Mouse (Mus musculus) retina, embryonic 14.5 days (tissue): ENCODE measurements around the gene Bicral.

ENCODE experiments used
- DNase-seq: peaks from one replicate; pipeline ENCODE4 v3.0.0-alpha.2; 2015; ENCODE audit warnings: low spot score

Bicral gene

DNA sequence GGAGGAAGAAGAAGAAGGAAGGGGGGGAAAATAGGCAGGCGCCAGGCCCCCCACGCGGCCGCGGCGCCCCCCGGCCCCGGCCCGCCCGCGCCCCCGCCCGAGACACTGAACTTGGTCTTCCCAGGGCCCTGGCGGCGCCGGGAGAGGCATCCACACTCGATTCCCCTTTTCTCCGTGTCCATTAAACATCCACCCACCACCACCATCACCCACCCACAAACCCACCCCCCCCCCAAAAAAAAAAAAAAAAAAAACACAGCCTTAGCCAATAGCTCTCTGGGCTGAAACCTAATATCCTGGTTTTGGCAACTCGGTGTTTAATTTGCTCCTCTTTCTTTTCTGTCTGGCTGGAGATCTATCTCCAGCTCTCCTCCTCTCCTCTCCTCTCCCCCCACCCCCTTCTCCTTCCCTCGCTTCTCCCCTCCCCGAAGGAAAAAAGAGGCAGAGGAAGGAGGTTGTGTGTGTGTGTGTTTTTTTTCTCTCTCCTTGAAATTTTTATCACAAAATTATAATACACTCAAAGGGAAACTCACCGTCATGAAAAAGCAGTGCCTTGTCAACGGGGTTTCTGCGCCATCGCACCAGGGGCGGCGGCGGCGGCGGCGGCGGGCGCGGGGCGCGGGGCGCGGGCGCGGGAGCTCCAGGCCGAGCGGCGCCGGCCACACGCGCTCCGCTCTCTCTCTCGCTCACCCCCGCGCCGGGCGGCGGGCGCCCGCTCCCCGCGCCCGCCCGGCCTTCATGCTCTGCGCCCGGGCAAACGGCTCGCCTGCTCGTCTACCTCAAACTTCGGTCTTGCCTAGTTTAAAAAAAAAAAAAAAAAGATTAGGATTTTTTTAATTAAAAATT is at the start of gene Bicral:
TSS of gene Bicral (minus strand) at position 580 of the 846 bp plus-strand sequence.
- peak; percentile 76 for DNase-seq

- peak; percentile 92 for DNase-seq
Observed at GRCm38 (mm10) chr17:46903876-46904490, 45.7 kb upstream of the Bicral start.

DNA sequence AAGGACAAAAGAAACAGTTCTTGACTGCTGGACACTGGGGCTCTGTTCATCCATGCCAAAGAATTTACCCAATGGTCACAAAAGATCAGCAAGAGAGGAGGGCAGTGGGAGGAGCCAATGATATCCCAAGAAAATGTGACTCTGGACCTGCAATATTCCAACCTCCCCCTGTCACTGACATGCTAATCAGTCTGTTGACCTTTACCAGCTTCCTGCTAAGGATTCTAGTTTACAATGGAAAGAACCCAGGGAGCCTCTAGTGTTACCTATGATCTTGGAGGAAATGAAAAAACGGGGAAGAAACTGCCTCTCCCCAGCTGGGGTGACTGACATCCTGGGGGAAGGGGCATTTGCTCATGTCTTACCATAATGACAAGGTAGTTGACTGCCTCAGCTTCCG is 42.7 kb upstream of the Bicral start:
- DNase-seq, result no peak

DNA sequence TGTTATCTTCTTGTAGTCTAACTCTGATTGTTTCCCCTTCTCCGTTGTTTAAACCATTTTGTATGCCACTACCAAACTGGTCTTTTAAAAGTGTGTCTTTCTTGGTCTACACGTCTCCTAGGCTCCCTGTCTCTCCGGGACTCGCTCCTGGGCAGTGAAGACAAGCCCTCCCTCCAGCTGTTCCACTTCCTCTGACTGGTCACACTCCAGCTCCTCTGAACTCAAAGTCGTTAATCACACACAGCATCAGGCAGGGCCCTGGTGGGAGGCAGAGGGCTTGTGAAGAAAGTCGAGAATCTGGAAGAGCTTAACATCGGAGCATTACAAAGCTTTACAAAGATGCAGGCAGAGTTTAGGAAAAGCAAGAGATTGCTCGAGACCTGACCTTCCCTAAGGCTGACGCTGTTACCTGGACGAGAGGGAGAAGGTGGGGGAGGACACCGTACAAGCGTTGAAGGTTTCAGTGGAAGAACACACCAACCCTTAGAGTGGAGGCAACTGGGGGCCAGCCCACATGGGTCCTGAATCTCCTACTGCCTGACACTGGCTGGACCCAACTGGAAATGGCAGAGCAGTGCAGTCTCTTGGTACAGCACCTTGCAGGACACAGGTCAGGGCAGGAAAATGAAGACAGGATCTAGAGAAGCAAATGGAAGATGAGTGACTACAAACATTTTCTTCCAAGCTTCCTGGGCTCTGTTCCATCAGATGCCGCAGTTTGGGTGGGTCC is 39.1 kb upstream of the Bicral start:
- no peak for DNase-seq

DNA sequence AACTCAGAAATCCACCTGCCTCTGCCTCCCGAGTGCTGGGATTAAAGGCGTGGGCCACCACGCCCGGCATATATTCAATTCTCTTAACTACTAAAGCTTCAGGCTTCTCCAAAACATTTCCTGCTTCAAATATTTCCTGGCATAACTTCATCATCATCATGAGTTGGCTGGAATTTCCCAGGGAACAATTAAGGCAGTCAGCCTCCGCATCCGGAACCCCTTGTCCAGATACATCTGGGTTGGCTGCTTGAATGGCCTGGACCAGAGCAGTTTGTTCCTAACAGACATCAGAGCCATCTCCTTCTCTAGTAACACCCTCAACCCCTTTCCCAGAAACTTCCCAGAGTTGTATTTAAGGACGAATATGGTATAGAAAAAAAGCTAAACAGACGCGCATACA is 37.1 kb upstream of the Bicral start:
- no peak for DNase-seq

DNA sequence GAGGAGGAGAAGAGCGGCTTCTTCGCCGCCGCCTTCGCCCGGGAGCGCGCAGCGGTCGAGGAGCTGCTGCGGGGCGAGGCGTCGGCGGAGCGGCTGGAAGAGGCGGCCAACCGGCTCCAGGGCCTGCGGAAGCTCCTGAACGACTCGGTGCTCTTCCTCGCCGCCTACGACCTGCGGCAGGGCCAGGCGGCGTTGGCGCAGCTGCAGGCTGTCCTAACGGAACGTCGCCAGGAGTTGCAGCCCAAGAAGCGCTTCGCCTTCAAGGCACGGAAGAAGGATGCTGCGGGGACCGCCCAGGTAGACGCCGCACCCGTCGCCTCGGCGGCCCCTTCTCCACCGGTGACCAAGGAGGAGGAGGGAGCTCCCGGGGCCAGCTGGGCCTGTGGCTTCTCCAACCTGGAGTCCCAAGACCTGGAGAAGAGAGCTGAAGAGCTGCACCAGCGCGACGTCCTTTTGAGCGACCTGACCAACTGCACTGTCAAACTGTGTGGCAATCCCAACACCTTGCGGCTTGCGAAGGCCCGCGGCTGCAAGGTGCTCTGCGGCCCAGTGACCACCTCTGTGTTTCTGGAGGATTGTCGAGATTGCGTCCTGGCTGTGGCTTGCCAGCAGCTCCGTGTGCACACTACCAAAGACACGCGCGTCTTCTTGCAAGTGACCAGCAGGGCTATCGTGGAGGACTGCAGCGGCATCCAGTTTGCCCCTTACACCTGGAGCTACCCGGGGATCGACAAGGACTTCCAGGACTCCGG is 32.7 kb upstream of the Bicral start:
- no peak for DNase-seq

GRCm38 (mm10) chr17:46890116-46890815 is 32.0 kb upstream of the Bicral start, which contains the start of gene Tbcc:
Gene Tbcc, plus strand, starts transcription at chr17:46890684.
- peak; percentile 98 for DNase-seq

DNA sequence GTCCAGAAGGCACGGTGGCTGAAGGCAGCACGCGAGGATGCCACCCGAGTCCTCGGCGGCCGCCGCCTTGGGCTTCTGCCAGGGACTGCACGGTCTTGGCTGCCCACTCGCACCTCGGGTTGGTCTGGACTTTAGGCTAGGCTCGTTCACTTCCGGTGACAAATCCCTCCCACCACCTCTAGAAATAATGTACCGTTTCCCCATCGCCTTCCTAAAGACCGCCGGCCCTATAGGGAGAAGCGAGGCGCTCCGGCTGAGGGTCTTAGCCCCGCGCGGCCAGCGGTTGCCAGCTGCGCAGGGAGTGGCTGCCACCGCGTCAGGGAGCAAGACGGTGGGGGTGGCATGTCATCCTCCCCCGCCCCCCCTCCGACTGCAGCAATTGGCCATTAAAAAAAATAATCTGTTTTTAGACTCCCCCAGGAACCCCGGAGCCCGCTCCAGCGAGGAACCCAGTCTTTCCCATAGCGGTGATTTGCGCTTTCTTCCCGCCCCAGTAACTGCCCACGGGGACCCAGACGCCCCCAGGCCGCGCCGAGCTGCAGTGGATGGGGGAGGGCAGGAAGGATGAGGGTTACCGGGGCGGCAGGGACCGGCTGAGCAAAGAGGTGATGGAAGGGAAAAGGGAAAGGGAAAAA is 31.3 kb upstream of the Bicral start:
- DNase-seq, result peak; percentile 79

- DNase-seq, result peak; percentile 62
Observed at GRCm38 (mm10) chr17:46888511-46889212, 30.4 kb upstream of the Bicral start.

- DNase-seq, result no peak
Observed at GRCm38 (mm10) chr17:46885910-46886643, 27.8 kb upstream of the Bicral start.

DNA sequence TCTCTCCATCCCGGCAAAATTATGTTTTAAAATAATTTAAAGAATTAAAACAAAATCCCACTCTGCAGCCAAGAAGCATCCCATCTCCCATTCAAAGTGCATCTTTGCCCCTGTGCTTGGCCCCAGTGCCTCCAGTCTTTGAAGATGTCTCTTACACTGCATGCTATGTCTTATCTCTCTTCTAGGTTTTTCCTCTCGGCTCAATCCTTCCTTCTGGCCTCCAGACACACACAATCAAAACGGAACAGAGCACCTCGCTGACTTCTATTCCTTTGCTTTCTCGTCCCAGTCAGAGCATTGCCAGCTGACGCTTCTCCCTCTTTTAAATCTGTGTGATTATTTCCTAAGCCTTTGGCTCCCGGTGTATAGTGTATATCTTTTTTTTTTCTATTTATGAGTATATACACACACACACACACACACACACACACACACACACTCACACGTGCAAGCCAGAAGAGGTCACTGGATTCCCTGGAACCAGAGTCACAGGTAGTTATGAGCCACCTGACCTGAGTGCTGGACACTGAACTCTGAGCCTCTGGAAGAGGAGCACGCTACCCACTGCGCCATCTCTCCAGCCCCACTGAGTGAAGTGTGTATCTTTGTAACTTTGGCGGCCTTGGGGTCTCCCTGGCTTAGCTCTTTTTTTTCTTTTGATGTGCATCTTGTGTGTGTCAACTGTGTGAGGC is 27.1 kb upstream of the Bicral start:
- DNase-seq, result no peak

DNA sequence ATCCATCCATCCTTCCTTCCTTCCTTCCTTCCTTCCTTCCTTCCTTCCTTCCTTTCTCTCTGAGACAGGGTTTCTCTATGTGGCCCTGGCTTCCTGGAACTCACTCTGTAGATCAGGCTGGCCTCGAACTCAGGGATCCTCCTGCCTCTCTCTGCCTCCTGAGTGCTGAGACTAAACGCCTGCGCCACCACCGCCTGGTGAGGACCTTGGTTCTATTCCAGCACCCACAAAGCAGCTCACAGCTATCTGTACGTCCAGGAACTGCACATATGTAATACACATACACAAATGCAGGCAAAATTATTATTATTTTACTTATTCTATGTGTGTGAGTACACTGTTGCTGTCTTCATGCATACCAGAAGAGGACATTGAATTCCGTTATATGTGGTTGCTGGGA is 26.5 kb upstream of the Bicral start:
- no peak for DNase-seq

DNA sequence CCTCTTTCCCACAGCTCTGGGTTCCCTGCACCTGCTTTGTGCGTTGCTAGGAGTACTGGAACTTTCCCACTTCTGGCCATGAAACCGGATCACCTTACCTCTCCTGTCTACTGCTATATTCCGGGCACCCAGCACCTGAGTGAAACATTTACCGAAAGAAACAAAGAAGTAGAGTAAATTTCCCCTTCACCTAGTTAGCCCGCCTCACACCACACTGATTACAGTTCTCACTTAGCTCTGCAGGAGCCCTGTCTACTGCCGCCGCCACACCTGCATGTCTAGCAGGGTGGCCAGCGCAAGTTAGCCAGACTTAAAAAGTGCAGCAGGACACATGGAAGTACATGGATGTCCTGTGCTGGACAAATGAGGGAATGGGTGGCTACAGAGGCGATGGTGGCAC is 24.8 kb upstream of the Bicral start:
- no peak for DNase-seq

DNA sequence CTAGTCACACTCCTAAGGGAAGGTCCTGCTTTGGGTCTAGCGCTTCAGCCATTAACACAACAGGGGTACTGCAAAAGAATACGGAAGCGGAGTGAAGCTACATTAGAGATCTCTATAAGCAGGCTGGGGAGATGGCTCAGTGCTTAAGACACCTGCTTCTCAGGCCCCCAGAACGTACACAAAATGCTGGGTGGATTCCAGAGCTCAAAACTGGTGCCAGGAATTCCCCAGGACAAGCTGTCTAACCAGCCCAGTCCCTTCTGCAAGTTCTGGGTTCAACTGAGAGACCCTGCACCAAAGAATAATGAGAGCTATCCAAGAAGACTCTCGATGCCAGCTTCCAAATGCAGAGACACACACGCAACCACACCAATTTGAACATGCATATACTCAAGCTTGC is 23.4 kb upstream of the Bicral start:
- DNase-seq, result no peak

GRCm38 (mm10) chr17:46880322-46880721 is 22.0 kb upstream of the Bicral start:
- DNase-seq, result no peak

DNA sequence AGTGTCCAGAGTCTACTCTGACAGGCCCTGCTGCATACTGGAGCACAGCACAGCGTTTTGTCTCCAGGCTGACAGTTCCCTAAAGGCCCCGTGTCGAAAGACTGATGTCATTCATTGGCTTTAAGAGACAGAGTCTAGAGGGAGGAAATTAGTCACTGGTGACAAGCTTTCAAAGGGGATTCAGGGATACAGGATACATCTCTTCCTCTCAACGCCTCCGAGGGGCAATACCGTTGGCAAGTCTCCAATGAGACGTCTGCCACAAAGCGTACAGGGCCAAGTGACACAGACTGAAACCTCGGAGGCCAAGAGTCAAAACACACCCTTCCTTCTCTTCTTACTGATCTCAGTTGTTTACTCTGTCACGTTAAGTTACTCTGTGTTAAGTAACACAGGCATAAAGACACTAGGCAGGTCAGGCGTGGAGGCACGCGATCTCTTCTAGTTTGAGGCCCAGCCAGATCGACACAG is 21.6 kb upstream of the Bicral start:
- DNase-seq, result no peak

DNA sequence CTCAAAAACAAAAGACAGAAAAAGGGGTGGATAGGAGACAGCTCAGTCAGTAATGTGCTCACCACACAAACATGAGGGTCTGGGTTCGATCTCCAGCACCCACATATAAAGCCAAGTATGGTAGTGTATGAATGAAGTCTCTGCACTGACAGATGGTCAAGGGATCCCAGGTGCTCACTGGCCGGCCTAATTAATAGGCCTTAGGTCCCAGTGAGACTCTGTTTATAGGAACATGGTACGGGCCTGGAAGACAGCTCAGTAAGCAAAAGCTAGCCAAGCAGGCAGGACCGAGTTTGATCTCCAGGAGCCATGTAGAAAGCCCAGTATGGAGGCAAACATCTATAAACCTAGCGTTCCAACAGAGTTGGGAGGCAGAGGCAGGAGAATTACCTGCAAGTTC is 18.8 kb upstream of the Bicral start:
- DNase-seq, result no peak

DNA sequence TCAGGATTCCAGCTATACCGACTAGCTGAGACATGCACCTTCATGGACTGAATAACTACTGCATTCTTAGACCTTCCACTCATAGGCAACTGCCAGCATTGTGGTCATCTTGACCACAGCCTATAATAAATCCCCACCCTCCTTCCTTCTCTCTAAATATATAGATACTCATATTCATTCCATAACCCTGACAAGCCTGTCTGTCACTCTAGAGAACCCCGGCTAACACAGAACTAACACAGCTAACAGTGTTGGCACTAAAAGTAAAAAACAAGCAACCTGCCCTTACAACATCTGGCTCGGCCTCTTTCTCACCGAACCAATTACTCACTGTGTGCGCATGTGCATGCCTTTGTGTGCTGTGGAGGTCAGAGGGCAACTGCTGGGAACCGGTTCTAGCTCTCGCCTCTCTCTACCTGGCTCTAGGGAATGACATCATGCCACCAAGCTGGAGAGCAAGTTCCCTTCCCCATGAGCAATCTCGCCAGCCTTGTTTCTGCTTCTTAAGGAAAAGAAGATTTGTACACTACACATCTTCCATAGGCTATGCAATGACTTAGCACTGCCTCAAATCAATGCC is 18.2 kb upstream of the Bicral start:
- DNase-seq, result no peak

- DNase-seq, result no peak
Observed at GRCm38 (mm10) chr17:46875626-46876025, 17.3 kb upstream of the Bicral start.
